9 mouse cellular contexts compared by ENCODE assay signal in the genomic region with DNA sequence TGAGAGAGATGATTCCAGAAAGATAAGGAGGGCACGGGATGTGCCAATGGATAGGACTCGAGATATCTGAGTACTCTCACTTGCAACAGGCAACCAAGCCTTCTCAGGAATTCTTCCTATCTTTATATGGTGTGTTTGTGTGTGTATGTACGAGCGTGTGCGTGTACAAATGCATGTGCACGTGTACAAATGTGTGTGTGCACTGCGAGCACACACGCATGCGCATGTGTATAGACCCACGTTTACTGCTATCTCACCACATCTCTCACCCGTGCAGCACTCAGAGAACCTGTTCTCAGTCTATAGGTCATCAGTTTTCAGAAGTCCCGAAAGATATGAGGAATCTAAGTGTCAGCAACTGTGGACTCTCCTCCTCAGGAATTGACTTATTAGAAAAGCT. TPM values are rescaled to one million over a fixed set of nuclear protein-coding genes. Genes with fewer than 3 reads are reported as not detected.
A peak's percentile ranks its signal among the peaks of the same experiment; 100 is the strongest.
DNase-seq lines count a peak whose midpoint lies in the region; ATAC-seq and TF ChIP-seq lines count a peak whose summit lies in the region.
"Had no signal": no experiment of that assay in that cellular context is flagged by ENCODE, and none has a peak within 500 bp of the region (broad histone marks: within the 10 kb centered on the region; RNA-seq: fewer than 3 reads in every experiment).

No protein-coding gene starts in this region.

- no peak overlapping the region for H3ac ChIP-seq in myocyte (ENCODE audit: control insufficient read depth, insufficient read length)

- no peak for ATAC-seq in kidney, postnatal 0 days (replicated peaks; ENCODE audit: low FRiP score, low read depth)
- ATAC-seq in embryonic facial prominence, embryonic 13.5 days (ENCODE audit: insufficient number of reproducible peaks, insufficient read depth, low FRiP score, low TSS enrichment, low read depth), result no peak
- ATAC-seq in intestine, embryonic 16.5 days, result no peak

- DNase-seq in kidney, postnatal 0 days (ENCODE audit: low spot score), result no peak
- DNase-seq in kidney, adult 18-20 months, result no peak
- no peak for DNase-seq in left cerebral cortex, postnatal 25 days (ENCODE audit: low spot score in 2 of 2)
- DNase-seq in layer of hippocampus, adult 18-20 months (ENCODE audit: low spot score in 2 of 2), result no peak
- no peak for DNase-seq in urinary bladder, postnatal 14 days (ENCODE audit: low spot score)
- DNase-seq: gastrocnemius, postnatal 36 days had no signal

- no peak overlapping the region for H3K9ac ChIP-seq in kidney, postnatal 0 days (ENCODE audit: low read depth, low read length)
- H3K9ac ChIP-seq in embryonic facial prominence, embryonic 13.5 days, result no peak overlapping the region
- H3K9ac ChIP-seq in intestine, embryonic 16.5 days (ENCODE audit: low read depth, low read length), result 0 out of 2 replicates have a peak overlapping the region, but pooled peaks have one; percentile 14

- no peaks in the 10 kb centered on the region for H3K79me2 ChIP-seq in myocyte (ENCODE audit: control insufficient read depth, insufficient read depth)

- 80% methylated on average over 12 of the region's 12 CpGs for WGBS in kidney, postnatal 0 days
- WGBS in embryonic facial prominence, embryonic 13.5 days, result 84% methylated on average over 12 of the region's 12 CpGs
- WGBS in intestine, embryonic 16.5 days, result 73% methylated on average over 12 of the region's 12 CpGs

- no peak overlapping the region for H3K4me3 ChIP-seq in kidney, postnatal 0 days (replicated peaks; ENCODE audit: low read depth, low read length)
- peak overlapping the region; percentile 46 for H3K4me3 ChIP-seq in embryonic facial prominence, embryonic 13.5 days
- H3K4me3 ChIP-seq in intestine, embryonic 16.5 days (ENCODE audit: low read length), result 0 out of 2 replicates have a peak overlapping the region, but pooled peaks have one; percentile 50
- H3K4me3 ChIP-seq in myocyte, result no peak overlapping the region

- H3K4me2 ChIP-seq in kidney, postnatal 0 days (ENCODE audit: low read length), result peak overlapping the region; percentile 59
- H3K4me2 ChIP-seq in embryonic facial prominence, embryonic 13.5 days, result peak overlapping the region; percentile 62
- H3K4me2 ChIP-seq in intestine, embryonic 16.5 days (ENCODE audit: low read depth, low read length), result peak overlapping the region; percentile 70
- peak overlapping the region; percentile 71 for H3K4me2 ChIP-seq in myocyte (ENCODE audit: low read depth)

- TF ChIP-seq POLR2A in myocyte (IDR thresholded peaks at IDR 0.05; ENCODE audit: insufficient read length, low read depth), result no peak

- no peak overlapping the region for H3K27ac ChIP-seq in kidney, postnatal 0 days
- H3K27ac ChIP-seq in embryonic facial prominence, embryonic 13.5 days, result 0 out of 2 replicates have a peak overlapping the region, but pooled peaks have one; percentile 44
- H3K27ac ChIP-seq in intestine, embryonic 16.5 days (ENCODE audit: low read length), result peak overlapping the region; percentile 65

- H3K27me3 ChIP-seq in kidney, postnatal 0 days (ENCODE audit: insufficient read depth, low read length), result peaks cover 7% of the 10 kb centered on the region
- H3K27me3 ChIP-seq in embryonic facial prominence, embryonic 13.5 days, result peaks cover 29% of the 10 kb centered on the region
- no peaks in the 10 kb centered on the region for H3K27me3 ChIP-seq in intestine, embryonic 16.5 days (replicated peaks; ENCODE audit: control insufficient read depth, insufficient read depth, low read length)
- no peaks in the 10 kb centered on the region for H3K27me3 ChIP-seq in myocyte (ENCODE audit: control insufficient read depth, insufficient read depth, insufficient read length)

- H3K36me3 ChIP-seq in kidney, postnatal 0 days (ENCODE audit: insufficient read depth, low read length), result no peaks in the 10 kb centered on the region
- H3K36me3 ChIP-seq in embryonic facial prominence, embryonic 13.5 days, result no peaks in the 10 kb centered on the region
- no peaks in the 10 kb centered on the region for H3K36me3 ChIP-seq in intestine, embryonic 16.5 days (ENCODE audit: control insufficient read depth, insufficient read depth, low read length)
- H3K36me3 ChIP-seq in myocyte (ENCODE audit: control insufficient read depth, insufficient read depth), result no peaks in the 10 kb centered on the region

- no peaks in the 10 kb centered on the region for H3K9me3 ChIP-seq in kidney, postnatal 0 days (replicated peaks; ENCODE audit: low read length)
- no peaks in the 10 kb centered on the region for H3K9me3 ChIP-seq in embryonic facial prominence, embryonic 13.5 days
- H3K9me3 ChIP-seq in intestine, embryonic 16.5 days (ENCODE audit: control insufficient read depth, low read length), result no peaks in the 10 kb centered on the region

- H3K4me1 ChIP-seq in kidney, postnatal 0 days (replicated peaks; ENCODE audit: insufficient read depth, low read length), result peaks cover 12% of the 10 kb centered on the region; the same call in 1 of the 2 replicates
- H3K4me1 ChIP-seq in embryonic facial prominence, embryonic 13.5 days, result peaks cover 45% of the 10 kb centered on the region
- H3K4me1 ChIP-seq in intestine, embryonic 16.5 days (ENCODE audit: control insufficient read depth, insufficient read depth, low read length), result peaks cover 57% of the 10 kb centered on the region

- TF ChIP-seq CTCF in kidney, postnatal 0 days (IDR thresholded peaks at IDR 0.05; ENCODE audit: low read depth), result no peak

- intact Hi-C loops in left cerebral cortex, postnatal 25 days (cut with DNase I), result no loop called here

TF ChIP-seq in myocyte, 11 proteins besides CTCF, POLR2A, EP300 and RAD21:
- TF ChIP-seq POLR2AphosphoS2 (IDR thresholded peaks at IDR 0.05; ENCODE audit: insufficient read length, low read depth), result no peak
- TF ChIP-seq USF1 (IDR thresholded peaks at IDR 0.05; ENCODE audit: low read depth), result no peak
- TF ChIP-seq SRF (IDR thresholded peaks at IDR 0.05; ENCODE audit: control insufficient read depth, insufficient read length, low read depth), result no peak
- TF ChIP-seq TCF12 (IDR thresholded peaks at IDR 0.05; ENCODE audit: insufficient read depth, poor library complexity, severe bottlenecking), result no peak
- TF ChIP-seq E2F4 (IDR thresholded peaks at IDR 0.05; ENCODE audit: insufficient read depth), result no peak
- TF ChIP-seq TCF3 (IDR thresholded peaks at IDR 0.05; ENCODE audit: insufficient read length, low read depth), result no peak
- TF ChIP-seq CEBPB (IDR thresholded peaks at IDR 0.05; ENCODE audit: insufficient read depth, poor library complexity, severe bottlenecking), result no peak
- TF ChIP-seq MYOG (IDR thresholded peaks at IDR 0.05; ENCODE audit: control insufficient read depth in 1 of 3, insufficient read depth in 1 of 3, insufficient read length in 2 of 3, low read depth in 2 of 3), result no peak
- no peak for TF ChIP-seq REST (IDR thresholded peaks at IDR 0.05; ENCODE audit: insufficient read depth, insufficient read length)
- no peak for TF ChIP-seq MYOD1 (IDR thresholded peaks at IDR 0.05; ENCODE audit: control insufficient read depth in 1 of 3, insufficient read length in 2 of 3, low read depth in 2 of 3)
- no peak for TF ChIP-seq MAX (IDR thresholded peaks at IDR 0.05; ENCODE audit: low read depth)

RNA-seq across cellular contexts. Expression of a gene that starts 3.6 kb away (rescaled TPM):
- polyA plus RNA-seq in kidney, postnatal 0 days (2015; fragmentation: Nextera tagmentation; extraction: Ambion mirVana), result 1.9 and 3.5 TPM in 2 replicates
- polyA plus RNA-seq in embryonic facial prominence, embryonic 13.5 days (2015; fragmentation: Nextera tagmentation; extraction: Ambion mirVana), result 2.2 and 2.7 TPM in 2 replicates
- polyA plus RNA-seq in intestine, embryonic 16.5 days (2015; fragmentation: Nextera tagmentation; extraction: Ambion mirVana), result 1.8 and 2.0 TPM in 2 replicates
- polyA plus RNA-seq in myocyte (2012; fragmentation: generic; extraction: Trizol), result 0.06 TPM
- total RNA-seq in left cerebral cortex, postnatal 25 days (2021), result 100 to 1,000 TPM in 1 of 2 experiments, 10 to 100 TPM in 1; 92.1 to 103 TPM
- 10 to 100 TPM; 54.3 to 67.9 TPM for total RNA-seq in layer of hippocampus, adult 18-20 months (2021)

RNA-seq across cellular contexts. Expression of a gene that starts 44.3 kb away (rescaled TPM):
- polyA plus RNA-seq in kidney, postnatal 0 days (2015; fragmentation: Nextera tagmentation; extraction: Ambion mirVana), result 0.37 and 0.45 TPM in 2 replicates
- 0.07 TPM in 1 of 2 replicates, not detected in the other for polyA plus RNA-seq in embryonic facial prominence, embryonic 13.5 days (2015; fragmentation: Nextera tagmentation; extraction: Ambion mirVana)
- polyA plus RNA-seq in intestine, embryonic 16.5 days (2015; fragmentation: Nextera tagmentation; extraction: Ambion mirVana), result 0.15 and 0.22 TPM in 2 replicates
- polyA plus RNA-seq in myocyte (2012; fragmentation: generic; extraction: Trizol), result 0.01 TPM
- total RNA-seq in left cerebral cortex, postnatal 25 days (2021), result 10 to 100 TPM; 22.4 to 34.4 TPM
- 10 to 100 TPM; 18.1 to 18.6 TPM for total RNA-seq in layer of hippocampus, adult 18-20 months (2021)
- total RNA-seq: gastrocnemius, postnatal 36 days had no signal

Comparison
In these comparisons a context has a peak if more than half of its experiments do, and no peak if none do; other contexts are left out.
1. H3K4me3 ChIP-seq: peak in embryonic facial prominence, embryonic 13.5 days (single experiment) and intestine, embryonic 16.5 days (single experiment); none in kidney, postnatal 0 days (single experiment) and myocyte (single experiment).
2. Peak in every context shown above with its lines, with median percentiles within 50 percentile points of each other: H3K4me2 ChIP-seq.